Comparison of ENCODE assay signal across 10 mouse cellular contexts in the genomic region with DNA sequence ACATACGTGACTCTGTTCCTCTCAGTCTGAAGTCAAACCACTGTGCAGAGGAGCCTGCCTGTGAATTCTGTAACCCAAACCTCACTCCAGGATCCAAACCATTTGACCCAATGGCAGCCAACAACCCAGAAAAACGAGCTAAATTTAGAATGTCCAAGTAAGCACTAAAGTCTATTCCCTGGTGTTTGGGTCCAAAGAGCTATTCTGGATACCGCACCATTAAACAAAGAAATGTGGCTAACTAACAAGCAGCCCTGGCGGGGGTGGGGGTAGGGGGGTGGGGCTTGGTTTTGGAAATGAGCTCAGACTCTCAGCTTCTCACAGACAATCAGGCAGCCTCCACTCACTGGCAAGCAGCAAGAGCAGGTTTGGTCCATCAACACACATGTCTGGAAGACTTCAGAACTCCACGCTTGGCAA.
A peak's percentile ranks its signal among the peaks of the same experiment; 100 is the strongest.
DNase-seq lines count a peak whose midpoint lies in the region; ATAC-seq and TF ChIP-seq lines count a peak whose summit lies in the region.
"Had no signal": no experiment of that assay in that cellular context is flagged by ENCODE, and none has a peak within 500 bp of the region (broad histone marks: within the 10 kb centered on the region; RNA-seq: fewer than 3 reads in every experiment).

No protein-coding gene starts in this region.

- H3K9me3 ChIP-seq in hindbrain, embryonic 12.5 days (replicated peaks): no peaks in the 10 kb centered on the region
- H3K9me3 ChIP-seq in hindbrain, embryonic 13.5 days: no peaks in the 10 kb centered on the region
- no peaks in the 10 kb centered on the region for H3K9me3 ChIP-seq in forebrain, embryonic 10.5 days
- no peaks in the 10 kb centered on the region for H3K9me3 ChIP-seq in heart, embryonic 13.5 days
- H3K9me3 ChIP-seq in limb, embryonic 15.5 days: no peaks in the 10 kb centered on the region
- H3K9me3 ChIP-seq in lung, postnatal 0 days (ENCODE audit: low read length): no peaks in the 10 kb centered on the region
- no peaks in the 10 kb centered on the region for H3K9me3 ChIP-seq in hindbrain, postnatal 0 days (ENCODE audit: low read length)

- H3K9ac ChIP-seq in hindbrain, embryonic 12.5 days: no peak overlapping the region
- no peak overlapping the region for H3K9ac ChIP-seq in hindbrain, embryonic 13.5 days
- no peak overlapping the region for H3K9ac ChIP-seq in heart, embryonic 13.5 days
- H3K9ac ChIP-seq in limb, embryonic 15.5 days: no peak overlapping the region
- H3K9ac ChIP-seq in lung, postnatal 0 days (replicated peaks; ENCODE audit: low read depth): no peak overlapping the region
- no peak overlapping the region for H3K9ac ChIP-seq in hindbrain, postnatal 0 days (replicated peaks; ENCODE audit: low read length)

- H3K27ac ChIP-seq in hindbrain, embryonic 12.5 days: 0 out of 2 replicates have a peak overlapping the region, but pooled peaks have one; percentile 17
- H3K27ac ChIP-seq in hindbrain, embryonic 13.5 days: no peak overlapping the region
- H3K27ac ChIP-seq in forebrain, embryonic 10.5 days: peak overlapping the region; percentile 64; the same call in 1 of the 2 replicates
- H3K27ac ChIP-seq in heart, embryonic 13.5 days (replicated peaks): peak overlapping the region; percentile 38
- H3K27ac ChIP-seq in limb, embryonic 15.5 days: peak overlapping the region; percentile 62; the same call in 1 of the 2 replicates
- no peak overlapping the region for H3K27ac ChIP-seq in lung, postnatal 0 days (ENCODE audit: low read length)
- H3K27ac ChIP-seq in hindbrain, postnatal 0 days: no peak overlapping the region

- WGBS in hindbrain, embryonic 12.5 days: 44% methylated on average over 5 of the region's 5 CpGs
- 57% methylated on average over 5 of the region's 5 CpGs for WGBS in hindbrain, embryonic 13.5 days
- WGBS in forebrain, embryonic 10.5 days: 41% methylated on average over 5 of the region's 5 CpGs
- 40% methylated on average over 5 of the region's 5 CpGs for WGBS in heart, embryonic 13.5 days
- 25% methylated on average over 5 of the region's 5 CpGs for WGBS in limb, embryonic 15.5 days
- 57% methylated on average over 5 of the region's 5 CpGs for WGBS in lung, postnatal 0 days
- 46% methylated on average over 5 of the region's 5 CpGs for WGBS in hindbrain, postnatal 0 days

- H3K4me1 ChIP-seq in hindbrain, embryonic 12.5 days: 0 out of 2 replicates have a peak, but pooled peaks cover 12% of the 10 kb centered on the region
- peaks cover 15% of the 10 kb centered on the region for H3K4me1 ChIP-seq in hindbrain, embryonic 13.5 days (replicated peaks)
- peaks cover 30% of the 10 kb centered on the region for H3K4me1 ChIP-seq in forebrain, embryonic 10.5 days
- H3K4me1 ChIP-seq in heart, embryonic 13.5 days: peaks cover 17% of the 10 kb centered on the region
- peaks cover 17% of the 10 kb centered on the region for H3K4me1 ChIP-seq in limb, embryonic 15.5 days
- H3K4me1 ChIP-seq in lung, postnatal 0 days (ENCODE audit: insufficient read depth, low read depth, low read length): no peaks in the 10 kb centered on the region
- H3K4me1 ChIP-seq in hindbrain, postnatal 0 days (ENCODE audit: insufficient read depth, low read length): no peaks in the 10 kb centered on the region

- no peak for DNase-seq in forebrain, embryonic 10.5 days (ENCODE audit: extremely low spot score, low spot score)
- no peak for DNase-seq in urinary bladder, adult 18-20 months (ENCODE audit: low spot score in 2 of 2)
- no peak for DNase-seq in lung, postnatal 0 days (ENCODE audit: low spot score)
- no peak for DNase-seq in hindbrain, postnatal 0 days (ENCODE audit: low spot score)

- H3K27me3 ChIP-seq in hindbrain, embryonic 12.5 days: no peaks in the 10 kb centered on the region
- H3K27me3 ChIP-seq in hindbrain, embryonic 13.5 days: no peaks in the 10 kb centered on the region
- no peaks in the 10 kb centered on the region for H3K27me3 ChIP-seq in forebrain, embryonic 10.5 days (ENCODE audit: poor library complexity, severe bottlenecking)
- H3K27me3 ChIP-seq in heart, embryonic 13.5 days (replicated peaks): no peaks in the 10 kb centered on the region
- H3K27me3 ChIP-seq in limb, embryonic 15.5 days: no peaks in the 10 kb centered on the region
- no peaks in the 10 kb centered on the region for H3K27me3 ChIP-seq in lung, postnatal 0 days (replicated peaks; ENCODE audit: insufficient read depth, low read length)
- no peaks in the 10 kb centered on the region for H3K27me3 ChIP-seq in hindbrain, postnatal 0 days (ENCODE audit: insufficient read depth, low read length)

- H3K36me3 ChIP-seq in hindbrain, embryonic 12.5 days: no peaks in the 10 kb centered on the region
- no peaks in the 10 kb centered on the region for H3K36me3 ChIP-seq in hindbrain, embryonic 13.5 days
- H3K36me3 ChIP-seq in forebrain, embryonic 10.5 days (replicated peaks): no peaks in the 10 kb centered on the region
- H3K36me3 ChIP-seq in heart, embryonic 13.5 days: no peaks in the 10 kb centered on the region
- no peaks in the 10 kb centered on the region for H3K36me3 ChIP-seq in limb, embryonic 15.5 days
- H3K36me3 ChIP-seq in lung, postnatal 0 days (ENCODE audit: insufficient read depth, low read length): no peaks in the 10 kb centered on the region
- H3K36me3 ChIP-seq in hindbrain, postnatal 0 days (ENCODE audit: insufficient read depth, low read length): no peaks in the 10 kb centered on the region

- no peak for TF ChIP-seq EP300 in lung, postnatal 0 days (IDR thresholded peaks at IDR 0.05)

- TF ChIP-seq CTCF in lung, postnatal 0 days (IDR thresholded peaks at IDR 0.05): no peak
- no peak for TF ChIP-seq CTCF in hindbrain, postnatal 0 days (IDR thresholded peaks at IDR 0.05; ENCODE audit: low read depth)

- no peak overlapping the region for H3K4me2 ChIP-seq in hindbrain, embryonic 12.5 days (replicated peaks)
- H3K4me2 ChIP-seq in hindbrain, embryonic 13.5 days: no peak overlapping the region
- H3K4me2 ChIP-seq in heart, embryonic 13.5 days: no peak overlapping the region
- H3K4me2 ChIP-seq in limb, embryonic 15.5 days: no peak overlapping the region
- no peak overlapping the region for H3K4me2 ChIP-seq in lung, postnatal 0 days (replicated peaks; ENCODE audit: low read depth, low read length)
- no peak overlapping the region for H3K4me2 ChIP-seq in hindbrain, postnatal 0 days (ENCODE audit: low read depth, low read length)

- ATAC-seq in hindbrain, embryonic 12.5 days (ENCODE audit: low FRiP score): no peak
- no peak for ATAC-seq in hindbrain, embryonic 13.5 days (ENCODE audit: low FRiP score)
- no peak for ATAC-seq in heart, embryonic 13.5 days (ENCODE audit: extremely low read depth, insufficient number of reproducible peaks, low FRiP score, low TSS enrichment)
- peak; percentile 74 for ATAC-seq in limb, embryonic 15.5 days (ENCODE audit: insufficient number of reproducible peaks, low FRiP score, low TSS enrichment, low read depth)
- ATAC-seq in lung, postnatal 0 days: no peak
- no peak for ATAC-seq in hindbrain, postnatal 0 days
- ATAC-seq: CD4-positive, CD25-positive, alpha-beta regulatory T cell, adult 4 months had no signal

- no peak overlapping the region for H3K4me3 ChIP-seq in hindbrain, embryonic 12.5 days
- no peak overlapping the region for H3K4me3 ChIP-seq in hindbrain, embryonic 13.5 days
- H3K4me3 ChIP-seq in forebrain, embryonic 10.5 days: no peak overlapping the region
- H3K4me3 ChIP-seq in heart, embryonic 13.5 days: no peak overlapping the region
- H3K4me3 ChIP-seq in limb, embryonic 15.5 days: no peak overlapping the region
- no peak overlapping the region for H3K4me3 ChIP-seq in lung, postnatal 0 days (ENCODE audit: low read depth, low read length)
- no peak overlapping the region for H3K4me3 ChIP-seq in hindbrain, postnatal 0 days (ENCODE audit: low read length)
- H3K4me3 ChIP-seq: erythroblast, embryonic 14.5 days had no signal

Comparison
In these comparisons a context has a peak if more than half of its experiments do, and no peak if none do; other contexts are left out.
1. H3K27ac ChIP-seq: peak in hindbrain, embryonic 12.5 days (single experiment), forebrain, embryonic 10.5 days (single experiment), heart, embryonic 13.5 days (single experiment) and limb, embryonic 15.5 days (single experiment); none in hindbrain, embryonic 13.5 days (single experiment), lung, postnatal 0 days (single experiment) and hindbrain, postnatal 0 days (single experiment).